Mouse (Mus musculus): Measurements from ENCODE around the gene Astn2. TPM values are rescaled to one million over a fixed set of nuclear protein-coding genes. Genes with fewer than 3 reads are reported as not detected.

Astn2 gene
- polyA plus RNA-seq, 1 experiment, result not detected

DNA sequence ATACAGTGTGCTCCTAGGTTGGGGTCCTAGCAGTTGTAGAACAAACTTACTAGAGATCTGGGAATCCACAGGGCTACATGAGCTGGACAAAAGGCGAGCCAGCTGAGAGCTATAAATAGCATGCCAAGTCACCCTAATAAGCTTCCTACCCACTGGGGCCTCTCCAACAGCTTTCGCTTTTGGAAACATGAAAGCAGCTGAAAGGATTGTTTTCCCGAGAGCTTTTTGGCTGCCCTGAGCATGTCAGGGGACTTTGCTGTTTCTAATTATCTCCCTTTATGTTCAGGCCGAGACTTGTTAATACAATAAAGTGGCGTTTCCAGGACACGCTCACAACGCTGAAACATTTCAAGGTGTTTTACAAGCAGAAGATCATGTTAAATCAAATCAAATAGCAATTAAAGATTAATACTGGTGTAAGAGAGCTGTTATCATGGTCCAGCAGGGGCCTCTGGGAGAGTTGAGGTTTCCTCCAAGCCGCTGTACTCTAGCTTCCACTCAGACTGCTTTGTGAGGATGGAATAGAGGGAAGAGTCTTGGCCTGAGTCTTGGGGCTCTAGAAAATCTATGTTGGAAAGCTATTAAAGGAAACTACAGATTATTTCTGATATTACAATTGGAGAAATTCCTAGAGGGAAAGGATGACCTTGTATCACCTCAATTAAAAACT, 378.9 kb downstream of the Astn2 start:
- Histone ChIP-seq H3K79me2 (ENCODE audit: control insufficient read depth, insufficient read depth) (no peaks in the 10 kb centered on the region), H3K4me3 (ENCODE audit: insufficient read depth, poor library complexity, severe bottlenecking) (no peak overlapping the region), H3ac (ENCODE audit: control insufficient read depth, insufficient read length, low read depth) (no peak overlapping the region), H3K79me3 (ENCODE audit: low read depth) (no peaks in the 10 kb centered on the region), H3K27me3 (ENCODE audit: control insufficient read depth, insufficient read depth, insufficient read length) (no peaks in the 10 kb centered on the region), H3K36me3 (ENCODE audit: control insufficient read depth, insufficient read depth) (no peaks in the 10 kb centered on the region)
- TF ChIP-seq MYOG (IDR thresholded peaks at IDR 0.05; ENCODE audit: control insufficient read depth, extremely low read depth, insufficient read length) (no peak), MYOD1 (IDR thresholded peaks at IDR 0.05; ENCODE audit: control insufficient read depth, insufficient read length, low read depth) (no peak)

DNA sequence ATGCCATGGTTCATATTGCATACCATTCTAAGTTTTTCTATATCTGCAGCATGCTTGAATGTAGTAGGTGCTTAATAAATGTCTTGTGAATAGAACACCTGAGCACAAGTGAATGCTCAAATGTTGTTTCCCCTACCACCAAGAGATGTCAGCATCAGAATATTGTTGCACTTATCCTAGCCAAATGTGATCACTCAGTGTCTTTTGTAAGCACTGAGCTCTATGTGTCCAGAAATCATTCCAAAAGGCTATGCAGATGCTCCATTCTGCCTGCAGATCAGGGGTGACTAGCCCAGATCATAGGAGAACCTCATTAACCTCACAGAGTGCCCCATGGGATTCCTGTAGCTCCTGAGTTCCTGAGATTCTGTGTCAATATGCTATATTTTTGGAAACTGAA, 401.5 kb downstream of the Astn2 start:
- Histone ChIP-seq H3K4me3 (ENCODE audit: insufficient read depth, poor library complexity, severe bottlenecking) (no peak overlapping the region), H3K27me3 (ENCODE audit: control insufficient read depth, insufficient read depth, insufficient read length) (no peaks in the 10 kb centered on the region), H3ac (ENCODE audit: control insufficient read depth, insufficient read length, low read depth) (no peak overlapping the region), H3K79me3 (ENCODE audit: low read depth) (no peaks in the 10 kb centered on the region), H3K79me2 (ENCODE audit: control insufficient read depth, insufficient read depth) (no peaks in the 10 kb centered on the region), H3K36me3 (ENCODE audit: control insufficient read depth, insufficient read depth) (no peaks in the 10 kb centered on the region)
- TF ChIP-seq FOSL1 (IDR thresholded peaks at IDR 0.05; ENCODE audit: insufficient read depth, low read length, poor library complexity, severe bottlenecking) (no peak), MYOG (IDR thresholded peaks at IDR 0.05; ENCODE audit: control insufficient read depth, extremely low read depth, insufficient read length) (no peak), USF1 (IDR thresholded peaks at IDR 0.05; ENCODE audit: low read depth) (no peak), MYOD1 (IDR thresholded peaks at IDR 0.05; ENCODE audit: control insufficient read depth, insufficient read length, low read depth) (no peak), CTCF (IDR thresholded peaks at IDR 0.05; ENCODE audit: control insufficient read depth, insufficient read depth, insufficient read length) (no peak), CEBPB (IDR thresholded peaks at IDR 0.05; ENCODE audit: low read depth) (no peak)

- Histone ChIP-seq H3K79me3 (ENCODE audit: low read depth) (no peaks in the 10 kb centered on the region), H3K79me2 (ENCODE audit: control insufficient read depth, insufficient read depth) (no peaks in the 10 kb centered on the region), H3K4me3 (ENCODE audit: insufficient read depth, poor library complexity, severe bottlenecking) (no peak overlapping the region), H3K36me3 (ENCODE audit: control insufficient read depth, insufficient read depth) (no peaks in the 10 kb centered on the region), H3K27me3 (ENCODE audit: control insufficient read depth, insufficient read depth, insufficient read length) (no peaks in the 10 kb centered on the region), H3ac (ENCODE audit: control insufficient read depth, insufficient read length, low read depth) (no peak overlapping the region)
- TF ChIP-seq MAX (IDR thresholded peaks at IDR 0.05) (no peak), FOSL1 (IDR thresholded peaks at IDR 0.05; ENCODE audit: insufficient read depth, low read length, poor library complexity, severe bottlenecking) (no peak), MYOG (IDR thresholded peaks at IDR 0.05; ENCODE audit: control insufficient read depth, extremely low read depth, insufficient read length) (no peak)
Observed at GRCm38 (mm10) chr4:65983643-65984042, 420.8 kb downstream of the Astn2 start.

- no peaks in the 10 kb centered on the region for H3K36me3 ChIP-seq (ENCODE audit: control insufficient read depth, insufficient read depth)
- no peaks in the 10 kb centered on the region for H3K79me2 ChIP-seq (ENCODE audit: control insufficient read depth, insufficient read depth)
- H3K4me3 ChIP-seq (ENCODE audit: insufficient read depth, poor library complexity, severe bottlenecking), result no peak overlapping the region
- no peaks in the 10 kb centered on the region for H3K79me3 ChIP-seq (ENCODE audit: low read depth)
- no peak overlapping the region for H3ac ChIP-seq (ENCODE audit: control insufficient read depth, insufficient read length, low read depth)
- no peaks in the 10 kb centered on the region for H3K27me3 ChIP-seq (ENCODE audit: control insufficient read depth, insufficient read depth, insufficient read length)
- TF ChIP-seq CTCF (IDR thresholded peaks at IDR 0.05; ENCODE audit: control insufficient read depth, insufficient read depth, insufficient read length) (no peak), MYOG (IDR thresholded peaks at IDR 0.05; ENCODE audit: control insufficient read depth, extremely low read depth, insufficient read length) (no peak), CEBPB (IDR thresholded peaks at IDR 0.05; ENCODE audit: low read depth) (no peak), MAX (IDR thresholded peaks at IDR 0.05) (no peak), USF1 (IDR thresholded peaks at IDR 0.05; ENCODE audit: low read depth) (no peak), MYOD1 (IDR thresholded peaks at IDR 0.05; ENCODE audit: control insufficient read depth, insufficient read length, low read depth) (no peak), FOSL1 (IDR thresholded peaks at IDR 0.05; ENCODE audit: insufficient read depth, low read length, poor library complexity, severe bottlenecking) (no peak)
Observed at GRCm38 (mm10) chr4:65982882-65983281, 421.5 kb downstream of the Astn2 start.

- TF ChIP-seq MYOG (IDR thresholded peaks at IDR 0.05; ENCODE audit: control insufficient read depth, extremely low read depth, insufficient read length) (no peak), CTCF (IDR thresholded peaks at IDR 0.05; ENCODE audit: control insufficient read depth, insufficient read depth, insufficient read length) (no peak), MAX (IDR thresholded peaks at IDR 0.05) (no peak), CEBPB (IDR thresholded peaks at IDR 0.05; ENCODE audit: low read depth) (no peak), USF1 (IDR thresholded peaks at IDR 0.05; ENCODE audit: low read depth) (no peak), FOSL1 (IDR thresholded peaks at IDR 0.05; ENCODE audit: insufficient read depth, low read length, poor library complexity, severe bottlenecking) (no peak), MYOD1 (IDR thresholded peaks at IDR 0.05; ENCODE audit: control insufficient read depth, insufficient read length, low read depth) (no peak)
- Histone ChIP-seq H3ac (ENCODE audit: control insufficient read depth, insufficient read length, low read depth) (no peak overlapping the region), H3K27me3 (ENCODE audit: control insufficient read depth, insufficient read depth, insufficient read length) (no peaks in the 10 kb centered on the region), H3K79me2 (ENCODE audit: control insufficient read depth, insufficient read depth) (no peaks in the 10 kb centered on the region), H3K4me3 (ENCODE audit: insufficient read depth, poor library complexity, severe bottlenecking) (no peak overlapping the region), H3K36me3 (ENCODE audit: control insufficient read depth, insufficient read depth) (no peaks in the 10 kb centered on the region), H3K79me3 (ENCODE audit: low read depth) (no peaks in the 10 kb centered on the region)
Observed at GRCm38 (mm10) chr4:65976251-65976650, 428.2 kb downstream of the Astn2 start.

DNA sequence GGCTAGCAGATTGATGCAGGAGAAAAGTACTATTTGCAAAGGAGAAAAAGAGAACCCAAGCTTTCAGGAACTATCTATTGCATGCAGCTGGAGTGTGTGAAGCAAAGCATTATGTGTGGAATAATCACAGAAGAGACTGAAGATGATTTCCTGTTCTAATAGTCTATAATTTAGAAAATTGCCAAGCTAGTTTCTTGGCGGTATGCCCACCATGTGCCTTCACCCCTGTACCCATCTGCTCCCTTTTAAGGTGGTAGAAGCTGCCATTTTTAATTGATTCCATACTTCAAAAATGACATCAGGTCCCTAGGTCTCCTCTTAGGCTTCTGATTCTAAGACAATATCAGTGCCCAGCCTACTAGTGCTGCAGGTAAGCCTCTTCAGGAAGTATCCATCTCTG, 432.0 kb downstream of the Astn2 start:
- no peak overlapping the region for H3ac ChIP-seq (ENCODE audit: control insufficient read depth, insufficient read length, low read depth)
- H3K79me2 ChIP-seq (ENCODE audit: control insufficient read depth, insufficient read depth), result no peaks in the 10 kb centered on the region
- TF ChIP-seq USF1 (IDR thresholded peaks at IDR 0.05; ENCODE audit: low read depth) (no peak), CEBPB (IDR thresholded peaks at IDR 0.05; ENCODE audit: low read depth) (no peak), MAX (IDR thresholded peaks at IDR 0.05) (no peak)
- H3K36me3 ChIP-seq (ENCODE audit: control insufficient read depth, insufficient read depth), result no peaks in the 10 kb centered on the region
- H3K4me3 ChIP-seq (ENCODE audit: insufficient read depth, poor library complexity, severe bottlenecking), result no peak overlapping the region
- H3K79me3 ChIP-seq (ENCODE audit: low read depth), result no peaks in the 10 kb centered on the region
- H3K27me3 ChIP-seq (ENCODE audit: control insufficient read depth, insufficient read depth, insufficient read length), result no peaks in the 10 kb centered on the region
